Mouse (Mus musculus): Measurements from ENCODE around the gene AC124502.3. TPM values are rescaled to one million over a fixed set of nuclear protein-coding genes. Genes with fewer than 3 reads are reported as not detected.
"Not testable (repeated sequence)": the region's sequence is repeated elsewhere in the genome, so short reads cannot be mapped to it uniquely, and the experiment has no call there.

Gene AC124502.3
- total RNA-seq (2017): 4.3 TPM in 1 of 3 replicates, not detected in the others

- peak; percentile 78 for ATAC-seq (replicated peaks; ENCODE audit: insufficient number of reproducible peaks, low FRiP score, low TSS enrichment, poor library complexity, severe bottlenecking)
These were observed at the start of gene AC124502.3, which contains the start of gene B4gat1 for GRCm38 (mm10) chr19:5038709-5039156. AC124502.3 (plus strand) TSS chr19:5038891. B4gat1 (plus strand) TSS chr19:5038826.

GRCm38 (mm10) chr19:4989013-4989412 is 49.7 kb upstream of the AC124502.3 start:
- ATAC-seq (replicated peaks; ENCODE audit: insufficient number of reproducible peaks, low FRiP score, low TSS enrichment, poor library complexity, severe bottlenecking): peak; percentile 68; the same call in 1 of the 2 replicates

- no peak for ATAC-seq (replicated peaks; ENCODE audit: insufficient number of reproducible peaks, low FRiP score, low TSS enrichment, poor library complexity, severe bottlenecking)
These were observed 49.0 kb upstream of the AC124502.3 start for GRCm38 (mm10) chr19:4989434-4990255.

- ATAC-seq (replicated peaks; ENCODE audit: insufficient number of reproducible peaks, low FRiP score, low TSS enrichment, poor library complexity, severe bottlenecking): no peak
These were observed 48.5 kb upstream of the AC124502.3 start, which contains the start of gene Npas4 for GRCm38 (mm10) chr19:4990256-4990625. Npas4 (minus strand) TSS chr19:4990316.

- ATAC-seq (replicated peaks; ENCODE audit: insufficient number of reproducible peaks, low FRiP score, low TSS enrichment, poor library complexity, severe bottlenecking): no peak
These were observed 48.0 kb upstream of the AC124502.3 start for GRCm38 (mm10) chr19:4990716-4991115.

- ATAC-seq (replicated peaks; ENCODE audit: insufficient number of reproducible peaks, low FRiP score, low TSS enrichment, poor library complexity, severe bottlenecking): no peak
These were observed 46.3 kb upstream of the AC124502.3 start for GRCm38 (mm10) chr19:4992371-4992770.

GRCm38 (mm10) chr19:4992904-4993303 is 45.8 kb upstream of the AC124502.3 start:
- no peak for ATAC-seq (replicated peaks; ENCODE audit: insufficient number of reproducible peaks, low FRiP score, low TSS enrichment, poor library complexity, severe bottlenecking)

- no peak for ATAC-seq (replicated peaks; ENCODE audit: insufficient number of reproducible peaks, low FRiP score, low TSS enrichment, poor library complexity, severe bottlenecking)
These were observed 44.6 kb upstream of the AC124502.3 start for GRCm38 (mm10) chr19:4994043-4994442.

- no peak for ATAC-seq (replicated peaks; ENCODE audit: insufficient number of reproducible peaks, low FRiP score, low TSS enrichment, poor library complexity, severe bottlenecking)
These were observed 39.1 kb upstream of the AC124502.3 start for GRCm38 (mm10) chr19:4999445-5000140.

- peak; percentile 78 for ATAC-seq (replicated peaks; ENCODE audit: insufficient number of reproducible peaks, low FRiP score, low TSS enrichment, poor library complexity, severe bottlenecking)
These were observed 36.9 kb upstream of the AC124502.3 start for GRCm38 (mm10) chr19:5001666-5002406.

- not testable (repeated sequence) for ATAC-seq (replicated peaks; ENCODE audit: insufficient number of reproducible peaks, low FRiP score, low TSS enrichment, poor library complexity, severe bottlenecking)
These were observed 35.0 kb upstream of the AC124502.3 start for GRCm38 (mm10) chr19:5003644-5004043.

- ATAC-seq (replicated peaks; ENCODE audit: insufficient number of reproducible peaks, low FRiP score, low TSS enrichment, poor library complexity, severe bottlenecking): no peak
These were observed 33.8 kb upstream of the AC124502.3 start for GRCm38 (mm10) chr19:5004925-5005324.

GRCm38 (mm10) chr19:5013138-5013537 is 25.6 kb upstream of the AC124502.3 start:
- no peak for ATAC-seq (replicated peaks; ENCODE audit: insufficient number of reproducible peaks, low FRiP score, low TSS enrichment, poor library complexity, severe bottlenecking)

GRCm38 (mm10) chr19:5014961-5015398 is 23.7 kb upstream of the AC124502.3 start:
- ATAC-seq (replicated peaks; ENCODE audit: insufficient number of reproducible peaks, low FRiP score, low TSS enrichment, poor library complexity, severe bottlenecking): no peak

- ATAC-seq (replicated peaks; ENCODE audit: insufficient number of reproducible peaks, low FRiP score, low TSS enrichment, poor library complexity, severe bottlenecking): no peak
These were observed 22.4 kb upstream of the AC124502.3 start for GRCm38 (mm10) chr19:5016221-5016742.

- ATAC-seq (replicated peaks; ENCODE audit: insufficient number of reproducible peaks, low FRiP score, low TSS enrichment, poor library complexity, severe bottlenecking): peak; percentile 89
These were observed 21.9 kb upstream of the AC124502.3 start for GRCm38 (mm10) chr19:5016782-5017181.

- ATAC-seq (replicated peaks; ENCODE audit: insufficient number of reproducible peaks, low FRiP score, low TSS enrichment, poor library complexity, severe bottlenecking): no peak
These were observed 21.1 kb upstream of the AC124502.3 start for GRCm38 (mm10) chr19:5017611-5018010.

- ATAC-seq (replicated peaks; ENCODE audit: insufficient number of reproducible peaks, low FRiP score, low TSS enrichment, poor library complexity, severe bottlenecking): no peak
These were observed 20.5 kb upstream of the AC124502.3 start for GRCm38 (mm10) chr19:5018191-5018590.

- ATAC-seq (replicated peaks; ENCODE audit: insufficient number of reproducible peaks, low FRiP score, low TSS enrichment, poor library complexity, severe bottlenecking): no peak
These were observed 17.3 kb upstream of the AC124502.3 start for GRCm38 (mm10) chr19:5021416-5021815.
